In the genomic region with DNA sequence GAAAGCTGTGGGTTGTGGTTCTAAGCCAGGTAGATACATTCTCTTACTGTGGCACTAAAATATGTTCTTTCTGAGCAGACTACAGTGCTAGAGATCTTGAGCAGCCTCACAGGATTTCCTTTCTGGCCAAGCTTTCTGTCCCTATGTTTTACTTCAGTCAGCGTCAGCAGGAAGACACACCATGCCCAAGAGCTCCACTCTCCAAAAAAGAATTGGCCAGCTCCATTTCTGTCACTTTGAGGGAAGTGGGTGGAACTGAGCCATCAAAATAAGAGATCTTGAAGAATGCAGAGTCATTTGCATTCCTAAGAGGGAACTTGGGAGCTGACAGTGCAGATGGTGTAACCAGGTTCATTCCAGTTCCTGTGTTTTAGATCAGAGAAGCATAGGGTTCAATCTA, we compare ENCODE assay signal across 21 mouse cellular contexts. TPM values are rescaled to one million over a fixed set of nuclear protein-coding genes. Genes with fewer than 3 reads are reported as not detected.
DNase-seq lines count a peak whose midpoint lies in the region.
"Had no signal": no experiment of that assay in that cellular context is flagged by ENCODE, and none has a peak within 500 bp of the region (broad histone marks: within the 10 kb centered on the region; RNA-seq: fewer than 3 reads in every experiment).

No protein-coding gene starts in this region.

- intact Hi-C loops in left cerebral cortex, postnatal 4 days (cut with DNase I), result no loop called here
- intact Hi-C loops in left cerebral cortex, postnatal 36 days (cut with DNase I), result no loop called here

- DNase-seq in left cerebral cortex, adult 11 months (ENCODE audit: low spot score), result peak; percentile 16
- no peak for DNase-seq in left cerebral cortex, postnatal 4 days
- peak; percentile 32 for DNase-seq in ZHBTc4 (ENCODE audit: low read depth, low spot score)
- peak; percentile 28 to 50 for DNase-seq in frontal cortex, postnatal 36 days (ENCODE audit: low spot score in 2 of 2)
- peak; percentile 12 to 21 for DNase-seq in left cerebral cortex, postnatal 36 days (ENCODE audit: low spot score in 2 of 2)
- no peak for DNase-seq in embryo, embryonic 11 days
- no peak for DNase-seq in lung, postnatal 10 days
- no peak for DNase-seq in kidney, adult 9 months
- DNase-seq: adrenal gland, adult 2 months; cerebellum, adult 8-10 months; cerebellum, postnatal 36 days; gastrocnemius, postnatal 10 days; heart, postnatal 14 days; kidney, postnatal 36 days; lung, adult 18-20 months; lung, postnatal 14 days; thymus, adult 18-20 months; thymus, postnatal 4 days had no signal

RNA-seq across cellular contexts. Expression of a gene that starts 8.5 kb away (rescaled TPM):
- not detected for total RNA-seq in left cerebral cortex, postnatal 4 days (2021)
- total RNA-seq in left cerebral cortex, postnatal 36 days (2021), result under 1 TPM in 1 of 2 experiments, not detected in 1; 0.16 TPM
- total RNA-seq: G1E; hindbrain, postnatal 0 days had no signal

RNA-seq across cellular contexts. Expression of a gene that starts 30.3 kb away (rescaled TPM):
- total RNA-seq in left cerebral cortex, postnatal 4 days (2021), result not detected
- total RNA-seq in left cerebral cortex, postnatal 36 days (2021), result not detected
- total RNA-seq: layer of hippocampus, postnatal 14 days had no signal

RNA-seq across cellular contexts. Expression of a gene that starts 47.5 kb away (rescaled TPM):
- 1 to 10 TPM; 1.3 to 1.4 TPM for total RNA-seq in left cerebral cortex, postnatal 4 days (2021)
- total RNA-seq in left cerebral cortex, postnatal 36 days (2021), result 1 to 10 TPM; 2.0 to 2.2 TPM

Comparison
In these comparisons a context has a peak if more than half of its experiments do, and no peak if none do; other contexts are left out.
1. DNase-seq: peak in left cerebral cortex, adult 11 months (single experiment), ZHBTc4 (single experiment), frontal cortex, postnatal 36 days (2 of 2) and left cerebral cortex, postnatal 36 days (2 of 2); none in left cerebral cortex, postnatal 4 days (single experiment), embryo, embryonic 11 days (single experiment), lung, postnatal 10 days (single experiment) and kidney, adult 9 months (single experiment).